Mouse (Mus musculus) left cerebral cortex, adult 18-20 months (tissue): ENCODE results near the gene Swi5. TPM values are rescaled to one million over a fixed set of nuclear protein-coding genes. Genes with fewer than 3 reads are reported as not detected.

Experiments used
- DNase-seq, 2 experiments: peaks; one replicate each; pipeline ENCODE4 v3.0.0; 2021 to 2022; ENCODE audit warnings: low spot score in 2 of 2, mixed read lengths in 1 of 2
- total RNA-seq, 2 experiments: library from RNA; stranded (reverse); gene quantifications; 2 replicates each; pipeline ENCODE4 v1.2.3; 2021

Gene Swi5
- total RNA-seq, 2 experiments from 2014 or later, result 205 to 210 TPM

DNA sequence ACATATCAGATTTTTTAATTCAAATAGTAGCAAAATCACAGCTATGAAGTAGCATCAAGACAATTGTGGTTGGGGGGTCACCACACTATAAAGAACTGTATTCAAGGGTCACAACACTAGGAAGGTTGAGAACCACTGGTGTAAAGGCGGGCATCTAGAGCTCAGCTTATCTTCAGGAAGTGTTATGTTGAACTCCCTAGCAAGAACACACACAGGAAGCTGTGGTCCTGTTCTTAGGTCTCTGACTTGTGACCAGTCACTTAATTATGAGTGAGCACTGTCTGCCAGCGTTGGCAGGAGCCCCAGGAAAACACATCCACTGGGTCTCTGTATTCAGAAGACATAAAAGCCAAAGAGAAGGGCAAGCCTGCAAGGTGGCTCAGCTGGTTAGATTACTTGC is 5.6 kb downstream of the Swi5 start:
- no peak for DNase-seq

DNA sequence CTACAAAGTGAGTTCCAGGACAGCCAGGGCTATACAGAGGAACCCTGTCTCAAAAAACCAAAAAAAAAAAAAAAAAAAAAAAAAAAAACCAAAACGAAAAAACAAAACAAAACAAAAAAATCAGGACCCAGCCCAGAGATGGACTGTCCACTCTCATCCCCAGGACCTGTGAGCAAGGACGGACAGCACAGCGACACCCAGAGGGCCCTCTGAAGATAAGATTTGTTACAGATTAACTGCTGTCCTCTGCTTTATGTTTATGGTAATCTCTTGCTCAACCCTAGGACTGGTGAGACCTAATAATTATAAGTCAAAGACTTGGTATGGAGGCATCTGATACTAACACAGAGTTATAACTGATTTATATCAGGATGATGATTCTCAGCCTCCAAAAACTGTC is 12.1 kb downstream of the Swi5 start:
- DNase-seq, result no peak

DNA sequence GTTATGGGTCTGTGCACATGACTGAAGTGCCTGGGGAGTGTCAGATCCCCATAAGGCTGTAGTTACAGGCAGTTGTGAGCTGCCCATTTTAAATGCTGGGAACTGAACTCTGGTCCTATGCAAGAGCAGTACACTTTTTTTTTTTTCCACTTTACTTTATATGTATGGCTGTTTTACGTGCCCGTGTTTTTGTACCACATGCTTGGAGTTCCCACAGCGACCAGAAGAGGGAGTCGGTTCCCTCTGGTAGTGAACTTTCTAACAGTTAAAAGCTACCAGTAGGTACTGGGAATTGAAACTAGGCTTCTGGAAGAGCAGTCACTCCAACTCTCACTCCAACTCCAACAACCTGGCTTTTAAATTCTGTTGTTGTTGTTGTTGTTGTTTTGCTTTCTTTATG is 27.2 kb downstream of the Swi5 start:
- DNase-seq, result peak in 1 of 2 experiments; percentile 22

DNA sequence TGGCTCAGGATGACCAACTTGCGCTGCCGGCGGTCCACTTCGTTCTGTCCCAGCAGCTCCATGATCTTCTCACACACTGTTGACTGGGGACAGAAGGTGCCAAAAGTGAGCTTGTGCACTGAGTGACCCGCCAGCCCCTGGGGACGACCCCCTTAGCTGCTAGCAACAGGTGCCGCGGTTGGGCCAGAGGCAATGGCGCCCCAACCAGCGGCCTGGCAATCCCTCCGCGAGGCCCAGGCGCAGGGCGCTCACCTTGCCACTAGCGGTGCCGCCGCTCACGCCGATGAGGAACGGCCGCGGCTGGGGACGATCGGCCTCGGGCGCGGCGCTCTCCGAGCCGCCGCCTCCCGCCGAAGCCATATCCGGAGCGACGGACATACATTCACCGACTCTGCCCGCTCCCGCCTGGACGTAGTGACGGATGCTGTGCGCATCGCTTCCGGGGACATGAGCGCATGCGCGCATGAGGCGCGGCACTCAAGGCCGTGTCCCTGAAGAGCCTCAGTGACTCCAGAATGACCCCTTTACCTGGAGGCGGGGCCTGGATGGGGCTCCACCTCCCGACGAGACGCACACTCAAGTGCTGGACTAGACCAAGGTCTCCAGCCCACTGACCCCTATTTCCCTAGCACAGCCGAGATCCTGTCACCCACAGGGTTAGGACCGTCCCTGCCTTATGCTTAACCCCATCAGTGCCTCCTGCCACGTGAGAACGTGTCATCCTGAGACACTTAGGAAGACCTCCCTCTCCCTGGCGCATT is 28.0 kb downstream of the Swi5 start, which contains the start of gene Uck1:
TSS of gene Uck1 (minus strand) at position 503 of the 761 bp plus-strand sequence.
- DNase-seq, result peak; percentile 84 to 92

DNA sequence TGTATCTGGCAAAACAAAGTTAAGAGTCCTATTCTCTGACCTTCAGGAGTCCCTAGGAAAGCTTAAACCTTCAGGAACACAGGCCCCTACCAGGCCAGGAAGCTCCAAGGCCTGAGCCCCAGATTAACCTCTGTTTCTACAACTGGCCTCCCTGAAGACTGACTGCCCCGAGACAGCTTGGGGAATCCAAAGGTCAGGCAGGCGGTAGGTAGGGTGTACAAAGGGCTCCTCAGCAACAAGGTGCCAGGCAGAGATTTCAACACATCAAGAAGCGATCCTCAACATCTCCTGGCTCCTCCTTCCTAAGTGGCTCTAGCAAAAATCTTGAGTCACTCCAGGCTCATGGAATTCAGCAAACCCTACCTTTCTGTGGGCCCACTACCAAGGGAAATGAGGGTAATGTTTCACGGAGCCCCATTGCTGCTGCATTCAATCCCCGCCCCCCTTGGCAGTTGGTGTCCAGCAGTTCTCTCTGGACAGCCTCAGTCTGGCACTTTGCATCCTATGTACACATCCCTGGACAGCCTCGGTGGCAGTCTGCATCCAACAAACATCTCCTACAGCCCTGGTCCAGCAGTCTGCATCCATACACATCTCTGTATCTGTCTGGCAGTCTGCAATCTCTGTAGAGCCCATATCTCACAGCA is 28.9 kb downstream of the Swi5 start:
- DNase-seq, result no peak

DNA sequence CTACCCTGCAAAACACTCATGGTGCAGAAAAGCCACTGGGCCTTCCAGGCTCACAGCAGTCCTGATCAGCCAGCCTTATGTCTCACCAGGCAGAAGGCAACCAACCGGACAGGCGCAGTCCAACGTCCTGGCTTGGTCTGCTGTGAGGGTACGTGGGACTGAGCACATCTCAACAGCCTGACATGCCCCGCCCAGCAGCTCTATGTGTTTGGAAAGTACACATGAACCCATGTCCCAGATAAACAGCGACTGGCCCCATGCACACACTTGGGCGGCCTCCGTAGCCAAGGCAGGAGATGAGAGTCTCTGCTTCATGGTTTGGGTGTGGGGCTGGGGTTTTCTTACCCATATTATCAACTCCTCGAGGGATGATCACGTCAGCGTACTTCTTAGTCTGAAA is 31.6 kb downstream of the Swi5 start:
- no peak for DNase-seq

DNA sequence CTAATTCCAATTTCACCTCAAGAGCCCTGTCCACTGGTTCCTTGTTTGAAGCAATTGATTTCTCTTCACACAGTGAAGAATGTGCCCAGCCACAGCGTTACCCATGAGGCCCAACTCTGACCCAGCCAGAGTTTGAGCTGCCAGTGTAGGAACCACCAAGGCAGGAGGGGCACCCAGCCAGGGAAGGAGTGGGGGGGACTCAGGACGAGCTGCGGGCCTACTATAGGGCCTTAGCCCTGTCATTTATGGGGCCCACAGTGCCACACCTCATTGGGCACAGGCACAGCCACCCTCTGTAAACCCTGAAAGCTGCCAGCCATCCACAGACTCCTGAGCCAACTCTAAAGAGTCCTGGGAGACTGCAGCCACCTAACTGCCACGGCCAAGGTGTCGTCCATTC is 33.3 kb downstream of the Swi5 start:
- DNase-seq, result no peak

DNA sequence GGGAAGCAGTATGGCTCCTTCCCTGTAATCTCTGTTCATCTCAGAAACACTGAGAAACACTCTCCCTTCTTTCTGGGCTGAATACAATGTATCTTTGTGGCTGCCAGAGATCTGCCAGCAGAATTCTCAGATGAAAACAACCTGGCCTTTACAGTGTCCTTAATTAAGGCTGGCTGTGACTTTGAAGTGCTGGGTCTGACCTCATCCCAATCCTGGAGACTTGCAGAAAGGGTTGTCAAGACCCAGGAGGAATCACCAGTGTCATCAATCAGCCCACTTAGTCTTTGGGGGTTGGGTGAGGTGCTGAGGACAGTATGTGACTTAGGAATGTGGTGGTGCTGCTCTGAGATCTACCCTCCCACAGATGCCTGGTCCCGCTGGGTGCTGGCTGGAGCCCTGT is 34.5 kb downstream of the Swi5 start:
- no peak for DNase-seq

DNA sequence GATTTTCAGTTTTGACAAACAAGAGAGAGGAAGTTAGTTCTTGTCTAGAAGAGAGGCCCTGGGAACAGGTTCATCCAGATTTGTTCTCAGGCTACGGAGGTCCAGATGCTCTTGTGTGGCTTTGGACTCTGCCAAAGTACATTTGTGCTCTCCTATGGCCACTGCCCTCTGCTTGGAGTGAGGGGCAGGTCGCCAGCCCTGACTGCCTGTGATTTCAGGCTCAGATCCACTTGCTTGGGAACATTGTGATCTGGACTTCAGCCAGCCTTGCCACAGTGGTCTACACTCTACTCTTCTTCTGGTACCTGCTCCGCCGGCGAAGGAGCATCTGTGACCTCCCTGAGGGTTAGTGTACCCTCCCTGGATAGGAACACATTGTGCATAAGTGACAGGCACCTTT is 35.2 kb downstream of the Swi5 start:
- DNase-seq, result no peak

DNA sequence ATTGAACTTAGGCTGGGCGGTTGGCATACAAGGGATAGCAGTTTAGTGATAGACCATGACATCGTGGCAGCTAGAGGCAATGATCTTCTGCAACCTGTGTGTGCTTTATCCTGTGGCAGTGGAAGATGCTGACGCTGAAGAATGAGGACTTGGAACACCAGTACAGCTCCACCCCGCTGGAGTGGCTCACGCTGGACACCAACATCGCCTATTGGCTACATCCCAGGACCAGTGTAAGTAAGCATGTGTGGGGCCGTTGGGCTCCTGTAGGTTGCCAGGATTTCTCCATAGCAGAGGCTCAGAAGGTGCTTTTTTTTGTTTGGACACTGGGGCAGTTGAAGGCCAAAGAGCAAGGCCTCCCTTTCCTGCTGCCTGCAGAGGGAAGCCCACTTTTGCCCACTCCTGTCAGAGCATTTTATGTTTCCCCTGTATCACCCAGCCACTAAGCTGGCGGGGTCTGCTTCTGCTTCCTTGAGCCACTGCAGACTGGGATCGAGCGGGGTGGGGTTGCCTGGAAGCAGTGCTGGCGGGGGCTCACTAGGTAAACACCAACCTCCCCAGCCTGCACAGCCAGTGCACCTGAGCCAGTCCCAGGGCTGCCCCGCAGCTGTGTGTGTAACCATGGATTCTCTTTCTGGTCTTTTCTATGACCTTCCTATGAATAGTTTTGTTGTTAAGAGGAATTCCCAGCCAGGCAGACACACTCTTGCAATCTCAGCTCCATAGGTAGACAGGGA is 35.9 kb downstream of the Swi5 start:
- DNase-seq, result no peak

DNA sequence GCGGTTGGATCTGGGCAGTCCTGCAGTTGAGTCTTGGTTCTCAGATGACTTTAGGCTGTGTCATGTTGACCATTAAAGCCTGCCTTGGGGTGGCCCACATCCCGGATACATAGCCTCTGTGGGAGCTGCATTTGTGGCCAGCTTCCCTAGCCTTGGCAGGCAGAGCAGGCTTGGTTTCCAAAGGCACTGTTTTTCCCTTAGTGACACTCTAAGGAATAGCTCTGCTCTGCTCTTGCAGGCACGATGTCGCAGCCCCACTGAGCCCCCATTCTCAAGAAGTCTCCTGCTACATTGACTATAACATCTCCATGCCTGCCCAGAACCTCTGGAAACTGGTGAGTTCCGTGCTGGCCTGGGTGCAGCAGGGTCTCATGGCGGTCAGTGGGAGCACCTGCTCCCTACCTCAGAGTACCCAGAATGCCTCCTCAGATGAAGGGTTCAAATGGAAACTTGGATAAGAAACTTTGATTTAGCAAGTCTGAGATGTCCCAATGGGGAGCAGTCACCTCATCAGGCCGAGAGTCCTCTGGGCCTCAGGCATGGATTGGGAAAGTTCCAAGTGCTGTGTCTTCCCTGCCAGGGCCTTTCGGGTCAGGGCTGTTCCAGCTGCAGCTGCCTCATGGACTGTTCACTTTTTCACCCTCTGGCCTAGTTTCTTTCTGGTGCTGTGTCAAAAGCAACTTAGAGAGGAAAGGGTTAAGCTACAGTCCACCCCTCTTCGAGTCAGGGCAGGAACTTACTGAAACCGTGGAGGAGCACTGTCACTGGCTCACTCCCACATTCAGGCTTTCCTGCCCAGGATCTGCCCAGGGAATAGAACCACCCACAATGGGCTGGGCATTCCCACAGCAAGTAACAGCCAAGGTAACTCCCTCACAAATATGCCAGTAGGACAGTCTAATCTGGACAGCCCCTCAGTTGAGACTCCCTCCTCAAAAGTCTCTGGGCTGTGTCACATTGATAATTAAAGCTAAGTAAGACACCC is 39.2 kb downstream of the Swi5 start:
- no peak for DNase-seq

DNA sequence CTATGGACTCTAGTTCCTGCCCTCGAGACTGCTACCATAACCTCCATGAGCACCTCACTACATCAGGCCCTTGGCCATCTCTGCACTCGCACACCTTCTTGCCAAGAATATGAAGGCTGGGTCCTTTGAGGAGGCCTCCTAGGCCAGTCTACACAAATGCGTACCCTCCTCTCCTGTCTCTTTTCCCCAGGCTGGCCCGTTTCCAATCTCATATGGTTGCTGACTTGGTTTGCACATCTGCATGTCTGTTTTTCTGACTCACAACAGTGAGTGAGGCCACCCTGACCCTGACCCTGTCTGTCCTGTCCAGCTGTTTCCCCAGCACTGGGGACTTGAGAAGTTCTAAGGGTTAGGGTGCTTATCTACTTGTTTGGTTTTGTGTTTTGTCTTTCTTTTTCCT is 41.1 kb downstream of the Swi5 start:
- DNase-seq, result no peak

DNA sequence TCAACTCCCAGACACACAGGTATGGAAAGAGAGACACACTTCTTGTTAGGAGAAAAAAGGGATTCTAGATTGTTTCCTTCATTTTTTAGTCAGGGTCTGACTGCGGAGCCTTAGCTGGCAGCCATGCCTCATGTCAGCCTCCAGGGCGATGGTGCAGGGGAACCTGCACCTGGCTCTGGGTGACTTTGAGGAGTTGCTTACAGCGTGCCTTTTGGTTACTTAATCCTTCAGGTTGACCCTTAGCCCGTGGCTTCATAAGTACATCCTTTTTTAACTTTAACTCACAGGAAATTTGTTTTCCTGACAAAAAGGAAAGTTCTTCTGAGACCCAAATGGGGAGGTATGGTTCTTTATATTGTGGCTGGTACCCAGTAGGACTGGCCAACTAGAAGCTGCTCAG is 44.9 kb downstream of the Swi5 start:
- DNase-seq, result no peak

DNA sequence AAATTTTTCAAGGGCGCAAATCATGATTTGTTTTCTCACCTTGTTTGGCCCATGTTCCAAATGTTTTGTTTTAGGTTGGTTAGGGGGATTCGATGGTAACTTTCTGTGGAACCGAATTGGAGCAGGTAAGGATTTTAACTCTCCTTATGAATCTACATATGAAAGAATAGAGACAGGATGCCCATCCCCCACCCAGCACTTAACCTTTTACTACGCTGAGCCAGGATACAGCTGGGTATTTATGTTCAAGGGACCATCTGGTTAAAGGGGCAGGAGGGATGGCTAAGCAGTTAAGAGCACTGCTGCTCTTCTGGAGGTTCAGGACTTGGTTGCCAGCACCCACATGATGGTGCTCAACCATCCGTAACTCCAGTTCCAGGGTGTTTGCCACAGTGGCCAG is 47.3 kb downstream of the Swi5 start:
- DNase-seq, result no peak

DNA sequence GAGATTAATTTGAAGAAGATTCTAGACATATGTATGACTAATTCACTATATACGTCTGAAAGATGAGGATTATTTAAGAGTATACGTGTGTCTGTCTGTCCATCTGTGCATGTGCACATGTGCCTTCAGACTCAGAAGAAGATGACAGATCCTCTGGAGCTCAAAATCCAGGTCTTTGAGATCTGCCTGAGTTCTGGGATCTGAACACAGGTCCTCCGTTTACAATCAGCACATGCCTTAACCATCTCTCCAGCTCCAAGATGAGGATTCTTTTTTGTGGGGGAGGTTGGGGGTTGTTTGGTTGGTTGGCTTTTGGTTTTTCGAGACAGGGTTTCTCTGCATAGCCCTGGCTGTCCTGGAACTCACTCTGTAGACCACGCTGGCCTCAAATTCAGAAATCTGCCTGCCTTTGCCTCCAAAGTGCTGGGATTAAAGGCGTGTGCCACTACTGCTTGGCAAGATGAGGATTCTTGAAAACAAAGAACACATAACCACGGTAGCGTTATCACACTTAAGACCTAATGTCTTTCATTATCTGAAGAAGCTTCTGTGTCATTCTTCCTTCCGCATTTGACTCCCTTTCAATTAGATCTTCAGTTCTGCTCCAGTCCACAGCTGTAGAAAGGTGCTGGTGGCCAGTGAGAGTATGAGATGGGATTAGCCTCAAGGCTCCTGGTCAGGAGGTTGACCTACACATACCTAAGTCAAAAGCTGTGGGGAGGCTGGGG is 49.0 kb downstream of the Swi5 start:
- no peak for DNase-seq

DNA sequence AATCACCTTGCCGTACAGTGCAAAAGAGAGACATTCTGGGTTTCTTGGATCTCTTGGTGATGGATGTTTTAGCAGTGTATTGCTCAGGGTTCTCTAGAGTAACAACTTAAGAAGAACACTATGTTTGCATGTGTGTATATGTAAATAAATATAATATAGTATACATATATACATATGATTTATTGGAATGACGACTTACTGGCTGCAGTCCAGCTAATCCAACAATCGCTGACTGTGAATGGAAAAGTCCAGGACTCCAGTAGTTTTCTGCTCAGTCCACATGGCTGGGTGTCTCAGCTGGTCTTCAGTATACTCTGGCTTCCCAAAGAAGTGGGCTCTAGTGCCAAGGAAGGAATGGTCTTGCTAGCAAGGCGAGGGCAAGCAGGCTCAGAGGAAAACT is 50.3 kb downstream of the Swi5 start:
- DNase-seq, result no peak

DNA sequence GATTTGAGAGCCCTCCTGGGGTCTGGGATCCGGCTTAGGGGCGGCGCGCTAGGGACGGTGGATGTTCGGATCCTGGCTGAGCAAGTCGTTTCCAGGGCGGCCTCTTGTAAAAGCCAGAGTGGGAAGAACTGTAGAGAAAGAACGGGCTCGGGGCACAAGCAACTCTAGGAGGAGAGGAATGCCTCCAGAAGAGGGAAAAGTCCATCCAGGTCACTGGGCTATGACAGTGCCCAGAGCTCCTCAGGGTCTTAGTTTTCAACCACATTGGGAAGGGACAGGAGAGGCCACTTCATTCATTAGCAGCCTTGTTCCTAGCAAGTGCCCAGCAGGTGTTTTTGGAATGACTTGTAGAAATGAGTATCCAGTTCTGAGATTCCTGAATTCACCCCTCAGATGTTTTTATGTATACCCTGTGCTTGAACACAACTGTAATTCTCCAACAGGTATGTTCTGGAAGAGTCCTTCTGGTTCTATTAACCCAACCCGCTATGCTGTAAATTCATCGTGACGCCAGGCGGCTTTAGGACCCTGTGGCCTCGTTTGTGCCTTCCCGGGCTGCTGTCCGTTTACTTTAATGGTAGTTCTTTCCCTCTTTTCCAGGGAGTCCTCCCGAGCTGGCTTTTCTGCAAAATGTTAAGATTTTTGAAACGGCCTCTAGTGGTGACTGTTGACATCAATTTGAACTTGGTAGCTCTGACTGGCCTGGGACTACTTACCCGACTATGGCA is 51.0 kb downstream of the Swi5 start:
- DNase-seq, result peak; percentile 23 to 39

DNA sequence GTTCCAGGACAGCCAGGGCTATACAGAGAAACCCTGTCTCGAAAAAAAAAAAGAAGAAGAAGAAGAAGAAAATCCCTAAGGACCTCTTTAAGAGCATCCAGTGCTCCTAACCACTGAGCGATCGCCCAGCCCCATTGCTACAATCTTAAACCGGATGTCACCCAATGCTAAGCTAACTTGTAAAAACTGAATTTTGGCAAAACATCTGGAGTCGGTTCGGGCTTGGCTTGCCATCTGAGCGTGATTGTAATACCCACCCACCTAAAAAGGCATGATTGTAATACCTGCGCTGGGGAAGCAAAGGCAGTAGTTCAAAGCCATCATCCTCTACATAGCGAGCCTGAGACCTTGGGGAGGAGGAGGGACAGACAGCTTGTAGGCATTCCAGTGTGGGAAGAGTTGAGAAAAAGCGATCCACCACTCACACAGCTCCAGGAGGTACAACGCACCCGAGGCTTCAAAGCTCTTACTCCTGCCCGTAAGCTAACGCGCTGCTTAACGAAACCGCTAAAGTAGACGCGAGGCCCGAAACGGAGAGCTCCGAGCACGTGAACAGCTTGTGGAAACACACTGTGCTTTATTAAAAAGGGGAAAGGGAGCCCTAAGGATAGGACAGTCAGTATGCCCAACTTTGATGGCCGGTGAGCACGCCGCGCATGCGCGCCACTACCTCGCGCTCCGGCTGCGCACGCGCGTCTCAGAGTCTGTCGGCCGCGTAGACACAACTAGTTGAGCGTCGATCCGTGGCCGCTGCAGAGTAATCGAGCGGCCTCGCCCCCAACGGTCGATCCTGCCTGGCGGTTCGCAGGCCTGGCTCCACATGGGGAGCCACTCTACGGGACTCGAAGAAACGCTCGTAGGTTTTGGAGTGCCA is 51.8 kb downstream of the Swi5 start, which contains the start of gene Pomt1:
TSS of gene Pomt1 (plus strand) at position 705 of the 874 bp plus-strand sequence.
- DNase-seq, result peak; percentile 85 to 93

DNA sequence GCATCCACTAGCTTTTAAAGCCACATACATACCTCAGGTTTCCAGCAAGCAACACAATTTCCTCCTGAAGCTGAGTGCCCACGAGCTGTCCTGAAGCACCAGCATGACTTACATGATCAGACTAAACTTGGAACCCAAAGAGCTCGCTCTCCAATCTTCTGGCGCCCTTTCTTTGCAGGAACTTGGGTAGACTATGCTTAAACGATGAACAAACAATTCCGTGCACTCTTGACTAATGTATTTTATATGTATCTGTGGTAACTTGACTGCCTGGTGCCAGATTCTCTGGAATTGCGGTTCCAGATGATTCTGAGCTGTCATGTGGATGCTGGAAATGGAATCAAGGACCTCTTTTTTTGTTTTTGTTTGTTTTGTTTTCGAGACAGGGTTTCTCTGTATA is 52.4 kb downstream of the Swi5 start:
- DNase-seq, result no peak
